ENCODE assay signal across 19 mouse cellular contexts in genomic region chr8:35948146-35948545, GRCm38 (mm10).
"Had no signal": no experiment of that assay in that cellular context is flagged by ENCODE, and none has a peak within 500 bp of the region (broad histone marks: within the 10 kb centered on the region; RNA-seq: fewer than 3 reads in every experiment).

No protein-coding gene starts in this region.

- H3K4me1 ChIP-seq: liver, embryonic 13.5 days; midbrain, embryonic 12.5 days; midbrain, embryonic 15.5 days had no signal

- H3K9ac ChIP-seq: limb, embryonic 13.5 days; liver, embryonic 13.5 days; midbrain, embryonic 12.5 days; midbrain, embryonic 15.5 days; neural tube, embryonic 13.5 days; stomach, embryonic 15.5 days had no signal

- H3K27ac ChIP-seq: layer of hippocampus, adult 2 months; limb, embryonic 13.5 days; liver, embryonic 13.5 days; midbrain, embryonic 12.5 days; midbrain, embryonic 15.5 days; neural tube, embryonic 13.5 days; stomach, embryonic 15.5 days had no signal

- ATAC-seq: midbrain, embryonic 15.5 days had no signal

- H3K4me2 ChIP-seq: liver, embryonic 13.5 days; midbrain, embryonic 12.5 days; midbrain, embryonic 15.5 days; neural tube, embryonic 13.5 days; stomach, embryonic 15.5 days had no signal

- H3K4me3 ChIP-seq: layer of hippocampus, adult 2 months; limb, embryonic 13.5 days; liver, embryonic 13.5 days; midbrain, embryonic 12.5 days; midbrain, embryonic 15.5 days; myocyte; neural tube, embryonic 13.5 days; stomach, embryonic 15.5 days had no signal

- H3K36me3 ChIP-seq: limb, embryonic 13.5 days; liver, embryonic 13.5 days; midbrain, embryonic 12.5 days; midbrain, embryonic 15.5 days; neural tube, embryonic 13.5 days; stomach, embryonic 15.5 days had no signal

- H3K9me3 ChIP-seq: limb, embryonic 13.5 days; liver, embryonic 13.5 days; midbrain, embryonic 12.5 days; midbrain, embryonic 15.5 days; neural tube, embryonic 13.5 days; stomach, embryonic 15.5 days had no signal

- DNase-seq: kidney, adult 18-20 months; kidney, adult 9 months; kidney, postnatal 25 days; layer of hippocampus, adult 9-11 months; liver, embryonic 13.5 days; lung, adult 2 months; lung, postnatal 14 days; lung, postnatal 4 days; retina, postnatal 1 day; right cerebral cortex, postnatal 25 days; spleen, adult 18-20 months; thymus, postnatal 36 days had no signal

- H3K27me3 ChIP-seq: limb, embryonic 13.5 days; liver, embryonic 13.5 days; midbrain, embryonic 15.5 days; neural tube, embryonic 13.5 days; stomach, embryonic 15.5 days had no signal
